Mouse (Mus musculus): ENCODE results near the gene Nubp1.

GRCm38 (mm10) chr16:10443723-10444122 lies 32.0 kb downstream of the Nubp1 start:
- TF ChIP-seq CTCF (IDR thresholded peaks at IDR 0.05; ENCODE audit: low read depth, low read length) = no peak
- TF ChIP-seq POLR2A (IDR thresholded peaks at IDR 0.05; ENCODE audit: extremely low read depth, insufficient read depth, low read length) = no peak

Measured in liver, adult 2 months (tissue).